Mouse (Mus musculus) heart, embryonic 11.5 days (tissue): ENCODE results near the gene Ccdc33. TPM values are rescaled to one million over a fixed set of nuclear protein-coding genes. Genes with fewer than 3 reads are reported as not detected.

Source experiments
- ATAC-seq: fragments of 200-750 bp; cut with Nextera tagmentation; replicated peaks from 2 replicates; pipeline ENCODE4 v1.8.0; 2017; ENCODE audit warnings: moderate library complexity; ENCODE audit not compliant: insufficient number of reproducible peaks, low FRiP score, low TSS enrichment
- H3K27ac ChIP-seq: fragments of 300-500 bp; sonication (generic); 2 replicates; pipeline ENCODE4 v1.5.1; 2014; ENCODE audit warnings: mild to moderate bottlenecking, low read depth, low read length
- H3K27me3 ChIP-seq: fragments of 300-500 bp; sonication (generic); 2 replicates; pipeline ENCODE4 v1.6.1; 2014; ENCODE audit warnings: mild to moderate bottlenecking, low read length, mixed read lengths; ENCODE audit not compliant: control insufficient read depth, insufficient read depth
- H3K36me3 ChIP-seq: fragments of 300-500 bp; sonication (generic); 2 replicates; pipeline ENCODE4 v1.6.1; 2014; ENCODE audit warnings: mild to moderate bottlenecking, low read length, moderate library complexity, mixed read lengths; ENCODE audit not compliant: control insufficient read depth, insufficient read depth
- H3K4me1 ChIP-seq: fragments of 300-500 bp; sonication (generic); 2 replicates; pipeline ENCODE4 v1.6.1; 2014; ENCODE audit warnings: low read length; ENCODE audit not compliant: control insufficient read depth, insufficient read depth
- H3K4me2 ChIP-seq: fragments of 300-500 bp; sonication (generic); 2 replicates; pipeline ENCODE4 v1.6.1; 2014; ENCODE audit warnings: mild to moderate bottlenecking, moderate library complexity
- H3K4me3 ChIP-seq: fragments of 300-500 bp; sonication (generic); 2 replicates; pipeline ENCODE4 v1.5.1; 2014; ENCODE audit warnings: low read depth, low read length
- H3K9ac ChIP-seq: fragments of 300-500 bp; sonication (generic); 2 replicates; pipeline ENCODE4 v1.6.1; 2014; ENCODE audit warnings: mild to moderate bottlenecking, low read depth, low read length, moderate library complexity
- H3K9me3 ChIP-seq: fragments of 300-500 bp; sonication (generic); replicated peaks from 2 replicates; pipeline ENCODE4 v1.6.1; 2016; ENCODE audit warnings: low read length; ENCODE audit not compliant: control insufficient read depth
- WGBS: fragments of 180-500 bp; shearing (Covaris S2); extraction: QIAGEN DNeasy Blood & Tissue Kit; methylation state at CpG from one replicate; pipeline ENCODE4 v1.1.7; 2014; ENCODE audit not compliant: insufficient replicate concordance; 5-methylcytosine and 5-hydroxymethylcytosine counted together
- polyA plus RNA-seq: library from polyadenylated mRNA; unstranded; fragments of >200 nt; fragmentation: Nextera tagmentation; extraction: Ambion mirVana; gene quantifications from 2 replicates; pipeline ENCODE4 v1.2.1, GENCODE M21; 2014

The Ccdc33 gene
- polyA plus RNA-seq, 1 experiment from 2014 or later = not detected

GRCm38 (mm10) chr9:58047061-58047460, 71.6 kb downstream of the Ccdc33 start:
- 61% methylated on average over 10 of the region's 10 CpGs for WGBS
- no peak overlapping the region for H3K9ac ChIP-seq
- H3K27me3 ChIP-seq = 0 out of 2 replicates have a peak, but pooled peaks cover 3% of the 10 kb centered on the region
- H3K9me3 ChIP-seq = no peaks in the 10 kb centered on the region
- H3K4me1 ChIP-seq = peaks cover 10% of the 10 kb centered on the region
- H3K4me3 ChIP-seq = no peak overlapping the region
- H3K4me2 ChIP-seq = no peak overlapping the region
- no peaks in the 10 kb centered on the region for H3K36me3 ChIP-seq
- no peak overlapping the region for H3K27ac ChIP-seq
- ATAC-seq = no peak

GRCm38 (mm10) chr9:58045646-58046045, 73.0 kb downstream of the Ccdc33 start:
- H3K9me3 ChIP-seq = no peaks in the 10 kb centered on the region
- no peak overlapping the region for H3K9ac ChIP-seq
- no peak overlapping the region for H3K4me3 ChIP-seq
- 27% methylated on average over 4 of the region's 4 CpGs for WGBS
- no peak overlapping the region for H3K4me2 ChIP-seq
- no peaks in the 10 kb centered on the region for H3K36me3 ChIP-seq
- ATAC-seq = no peak
- H3K4me1 ChIP-seq = peaks cover 14% of the 10 kb centered on the region
- no peaks in the 10 kb centered on the region for H3K27me3 ChIP-seq
- H3K27ac ChIP-seq = no peak overlapping the region

- H3K36me3 ChIP-seq = no peaks in the 10 kb centered on the region
- no peak overlapping the region for H3K27ac ChIP-seq
- H3K9ac ChIP-seq = no peak overlapping the region
- H3K9me3 ChIP-seq = no peaks in the 10 kb centered on the region
- peaks cover 14% of the 10 kb centered on the region for H3K4me1 ChIP-seq
- H3K4me3 ChIP-seq = no peak overlapping the region
- 31% methylated on average over 10 of the region's 10 CpGs for WGBS
- H3K4me2 ChIP-seq = no peak overlapping the region
- no peaks in the 10 kb centered on the region for H3K27me3 ChIP-seq
- ATAC-seq = no peak
These were observed 73.8 kb downstream of the Ccdc33 start for GRCm38 (mm10) chr9:58044828-58045227.

- no peak for ATAC-seq
- H3K4me3 ChIP-seq = no peak overlapping the region
- WGBS = 77% methylated on average over 10 of the region's 10 CpGs
- H3K36me3 ChIP-seq = no peaks in the 10 kb centered on the region
- H3K27ac ChIP-seq = no peak overlapping the region
- H3K27me3 ChIP-seq = no peaks in the 10 kb centered on the region
- no peak overlapping the region for H3K4me2 ChIP-seq
- H3K9ac ChIP-seq = no peak overlapping the region
- H3K4me1 ChIP-seq = peaks cover 13% of the 10 kb centered on the region
- H3K9me3 ChIP-seq = no peaks in the 10 kb centered on the region
These were observed 75.1 kb downstream of the Ccdc33 start for GRCm38 (mm10) chr9:58043496-58044017.

- H3K9ac ChIP-seq = no peak overlapping the region
- H3K27ac ChIP-seq = no peak overlapping the region
- H3K36me3 ChIP-seq = no peaks in the 10 kb centered on the region
- H3K27me3 ChIP-seq = peaks cover 8% of the 10 kb centered on the region
- no peak overlapping the region for H3K4me3 ChIP-seq
- 29% methylated on average over 10 of the region's 10 CpGs for WGBS
- ATAC-seq = no peak
- peaks cover 7% of the 10 kb centered on the region; the same call in 1 of the 2 replicates for H3K4me1 ChIP-seq
- no peaks in the 10 kb centered on the region for H3K9me3 ChIP-seq
- H3K4me2 ChIP-seq = no peak overlapping the region
These were observed 76.2 kb downstream of the Ccdc33 start for GRCm38 (mm10) chr9:58042391-58042790.

- Histone ChIP-seq H3K4me1 (peaks cover 7% of the 10 kb centered on the region; the same call in 1 of the 2 replicates), H3K9ac (no peak overlapping the region), H3K4me2 (no peak overlapping the region), H3K27ac (no peak overlapping the region), H3K9me3 (no peaks in the 10 kb centered on the region), H3K27me3 (peaks cover 16% of the 10 kb centered on the region), H3K4me3 (no peak overlapping the region), H3K36me3 (no peaks in the 10 kb centered on the region)
- WGBS = 62% methylated on average over 4 of the region's 4 CpGs
- no peak for ATAC-seq
These were observed 77.6 kb downstream of the Ccdc33 start for GRCm38 (mm10) chr9:58040977-58041376.

- no peaks in the 10 kb centered on the region for H3K36me3 ChIP-seq
- no peak overlapping the region for H3K27ac ChIP-seq
- no peaks in the 10 kb centered on the region for H3K9me3 ChIP-seq
- H3K27me3 ChIP-seq = peaks cover 16% of the 10 kb centered on the region
- H3K4me2 ChIP-seq = no peak overlapping the region
- no peak for ATAC-seq
- no peak overlapping the region for H3K9ac ChIP-seq
- 32% methylated on average over 19 of the region's 19 CpGs for WGBS
- H3K4me3 ChIP-seq = no peak overlapping the region
- peaks cover 7% of the 10 kb centered on the region; the same call in 1 of the 2 replicates for H3K4me1 ChIP-seq
These were observed 80.0 kb downstream of the Ccdc33 start for GRCm38 (mm10) chr9:58038500-58039168.

GRCm38 (mm10) chr9:58036961-58037360, 81.7 kb downstream of the Ccdc33 start:
- Histone ChIP-seq H3K4me1 (0 out of 2 replicates have a peak, but pooled peaks cover 3% of the 10 kb centered on the region), H3K27me3 (peaks cover 23% of the 10 kb centered on the region)
- ATAC-seq = no peak

More at GRCm38 (mm10) chr9:58036961-58037360, 81.7 kb downstream of the Ccdc33 start:
- Histone ChIP-seq H3K27ac (no peak overlapping the region), H3K4me2 (no peak overlapping the region), H3K4me3 (no peak overlapping the region), H3K36me3 (no peaks in the 10 kb centered on the region), H3K9me3 (no peaks in the 10 kb centered on the region), H3K9ac (no peak overlapping the region)
- 73% methylated on average over 4 of the region's 4 CpGs for WGBS
